Mouse (Mus musculus): ENCODE measurements around the gene Col7a1. TPM values are rescaled to one million over a fixed set of nuclear protein-coding genes. Genes with fewer than 3 reads are reported as not detected.

The Col7a1 gene
- under 1 TPM; 0.31 to 0.81 TPM for total RNA-seq (2021)

- intact Hi-C loops (cut with DNase I), result no loop called here
- DNase-seq, result no peak
These were observed at the start of gene Col7a1 for GRCm38 (mm10) chr9:108953081-108953636. TSS of gene Col7a1 (plus strand) at chr9:108953586.

- DNase-seq, result no peak
- intact Hi-C loops (cut with DNase I), result no loop called here
These were observed 41.1 kb upstream of the Col7a1 start for GRCm38 (mm10) chr9:108912308-108912707.

- no peak for DNase-seq
- intact Hi-C loops (cut with DNase I), result no loop called here
These were observed 40.2 kb upstream of the Col7a1 start for GRCm38 (mm10) chr9:108913161-108913560.

- DNase-seq, result no peak
- intact Hi-C loops (cut with DNase I), result no loop called here
These were observed 39.8 kb upstream of the Col7a1 start for GRCm38 (mm10) chr9:108913621-108914020.

GRCm38 (mm10) chr9:108914491-108914890 lies 38.9 kb upstream of the Col7a1 start, which contains the start of gene Tmem89:
TSS of gene Tmem89 (plus strand) at chr9:108914619.
- DNase-seq, result peak; percentile 54 to 56
- intact Hi-C loops (cut with DNase I), result no loop called here

GRCm38 (mm10) chr9:108925897-108926296 lies 27.5 kb upstream of the Col7a1 start:
- DNase-seq, result no peak
- intact Hi-C loops (cut with DNase I), result no loop called here

- DNase-seq, result no peak
- intact Hi-C loops (cut with DNase I), result no loop called here
These were observed 25.0 kb upstream of the Col7a1 start for GRCm38 (mm10) chr9:108928424-108928823.

GRCm38 (mm10) chr9:108935991-108936390 lies 17.4 kb upstream of the Col7a1 start:
- DNase-seq, result no peak
- intact Hi-C loops (cut with DNase I), result loop anchor here (5.0 kb wide), 1 partner anchor 121 kb away; the partner anchor contains the start of gene Trex1

GRCm38 (mm10) chr9:108936418-108937364 lies 16.7 kb upstream of the Col7a1 start, which contains the start of gene Uqcrc1:
TSS of gene Uqcrc1 (plus strand) at chr9:108936633.
- peak; percentile 96 to 97 for DNase-seq
- intact Hi-C loops (cut with DNase I), result loop anchor here (5.0 kb wide), 1 partner anchor 121 kb away; the partner anchor contains the start of gene Trex1

GRCm38 (mm10) chr9:108945111-108945510 lies 8.3 kb upstream of the Col7a1 start:
- intact Hi-C loops (cut with DNase I), result no loop called here
- DNase-seq, result no peak

GRCm38 (mm10) chr9:108945608-108946007 lies 7.8 kb upstream of the Col7a1 start:
- no peak for DNase-seq
- intact Hi-C loops (cut with DNase I), result no loop called here

- intact Hi-C loops (cut with DNase I), result no loop called here
- peak; percentile 38 to 44 for DNase-seq
These were observed 4.0 kb upstream of the Col7a1 start for GRCm38 (mm10) chr9:108949231-108949966.

- no peak for DNase-seq
- intact Hi-C loops (cut with DNase I), result no loop called here
These were observed 3.2 kb upstream of the Col7a1 start for GRCm38 (mm10) chr9:108949967-108950728.

- no peak for DNase-seq
- intact Hi-C loops (cut with DNase I), result no loop called here
These were observed 1.9 kb downstream of the Col7a1 start for GRCm38 (mm10) chr9:108955241-108955640.

- intact Hi-C loops (cut with DNase I), result no loop called here
- DNase-seq, result no peak
These were observed 2.5 kb downstream of the Col7a1 start for GRCm38 (mm10) chr9:108955846-108956245.

GRCm38 (mm10) chr9:108963577-108963976 lies 10.2 kb downstream of the Col7a1 start:
- intact Hi-C loops (cut with DNase I), result no loop called here
- no peak for DNase-seq

GRCm38 (mm10) chr9:108964338-108964737 lies 11.0 kb downstream of the Col7a1 start:
- no peak for DNase-seq
- intact Hi-C loops (cut with DNase I), result no loop called here

- intact Hi-C loops (cut with DNase I), result no loop called here
- DNase-seq, result no peak
These were observed 17.2 kb downstream of the Col7a1 start for GRCm38 (mm10) chr9:108970623-108971022.

GRCm38 (mm10) chr9:108976483-108976882 lies 23.1 kb downstream of the Col7a1 start:
- intact Hi-C loops (cut with DNase I), result no loop called here
- DNase-seq, result no peak

GRCm38 (mm10) chr9:108977966-108978365 lies 24.6 kb downstream of the Col7a1 start:
- intact Hi-C loops (cut with DNase I), result no loop called here
- no peak for DNase-seq

All from heart, postnatal 36 days (tissue).